Mouse (Mus musculus) spleen, adult 2 months (tissue): ENCODE measurements around the gene Fkbp15.

ENCODE experiments used
- CTCF ChIP-seq: fragments of 200-500 bp; IDR thresholded peaks from 2 replicates; pipeline ENCODE4 v1.5.1; 2011; ENCODE audit warnings: mild to moderate bottlenecking, inconsistent platforms; ENCODE audit not compliant: insufficient read depth, insufficient read length, insufficient replicate concordance; ENCODE audit errors: extremely low read depth
- POLR2A ChIP-seq: fragments of 200-500 bp; IDR thresholded peaks from 2 replicates; pipeline ENCODE4 v1.6.1; 2011; ENCODE audit warnings: low read depth, low read length, inconsistent platforms

GRCm38 (mm10) chr4:62308406-62308805 is 51.9 kb downstream of the Fkbp15 start:
- TF ChIP-seq CTCF = no peak
- TF ChIP-seq POLR2A = no peak
